Mouse (Mus musculus) monocyte, adult 5-6 weeks (primary cell): Measurements from ENCODE around the gene Tmcc3. TPM values are rescaled to one million over a fixed set of nuclear protein-coding genes. Genes with fewer than 3 reads are reported as not detected.

ENCODE experiments used
- ATAC-seq: fragments of 153-309, 156-312 bp; replicated peaks from 2 replicates; pipeline ENCODE4 v1.8.0; 2017; ENCODE audit warnings: mild to moderate bottlenecking; ENCODE audit not compliant: low TSS enrichment, insufficient number of reproducible peaks, severe bottlenecking, poor library complexity, low FRiP score
- total RNA-seq: library from RNA; stranded (forward); fragments of 200-1000, 200-491, 200-594 nt; gene quantifications from 3 replicates; pipeline ENCODE4 v1.2.3, GENCODE M21; 2017

Gene Tmcc3
- total RNA-seq, 1 experiment from 2014 or later, result 9.3 TPM

- ATAC-seq, result no peak
Observed at GRCm38 (mm10) chr10:94318574-94318973, 6.8 kb downstream of the Tmcc3 start.

DNA sequence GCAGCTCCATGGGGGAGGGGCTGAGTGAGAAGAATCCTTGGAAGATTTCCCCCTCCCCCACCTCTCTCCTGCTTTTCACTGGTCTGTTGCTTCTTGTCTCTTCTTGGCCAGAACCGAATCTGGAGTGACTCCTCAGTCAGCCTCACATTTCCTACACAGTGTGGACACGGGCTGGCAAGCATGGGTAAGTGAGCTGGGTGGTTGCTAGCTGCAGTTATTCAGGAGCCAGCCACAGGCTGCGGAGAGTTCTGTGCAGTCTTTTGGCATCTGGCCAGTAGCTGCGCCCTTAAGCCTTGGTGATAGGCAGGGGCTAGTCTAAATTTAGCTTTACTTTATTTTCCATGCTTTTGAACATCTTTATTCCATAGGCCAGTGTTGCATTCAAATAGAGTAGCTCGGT lies 18.2 kb downstream of the Tmcc3 start:
- ATAC-seq, result no peak

DNA sequence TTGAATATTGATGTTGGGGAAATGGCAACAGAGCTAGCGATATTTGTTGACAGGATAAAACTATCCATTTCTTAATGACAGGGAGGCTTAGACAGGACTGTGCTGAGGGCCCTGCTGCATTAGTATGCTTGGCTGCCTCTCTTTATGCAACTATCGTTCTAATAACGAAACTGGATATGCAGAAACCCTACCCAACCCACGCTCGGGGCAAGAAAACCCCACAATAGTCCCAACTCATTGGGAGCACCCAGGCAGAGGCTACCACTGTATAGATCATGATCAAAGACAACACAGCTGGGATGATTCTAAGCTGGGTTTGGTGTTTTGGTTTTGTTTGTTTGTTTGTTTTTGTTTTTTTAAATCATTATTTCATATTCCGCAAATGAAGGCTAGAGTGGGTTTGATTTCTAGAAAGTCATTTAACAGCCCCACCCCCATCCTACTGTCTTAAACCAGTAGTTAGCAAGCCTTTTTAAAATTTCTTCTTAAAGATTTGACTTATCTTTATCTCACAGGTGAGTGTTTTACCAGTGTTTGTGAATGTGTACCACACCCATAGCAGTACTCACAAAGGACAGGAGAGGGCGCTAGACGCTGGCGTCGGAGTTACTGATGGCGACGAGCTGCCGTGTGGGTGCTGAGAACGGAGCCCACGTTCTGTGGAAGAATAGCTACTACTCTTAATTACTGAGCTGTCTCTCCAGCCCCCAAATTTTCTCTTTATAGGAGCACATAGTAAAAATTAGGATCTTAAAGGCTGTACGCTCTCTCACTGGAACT lies 20.8 kb downstream of the Tmcc3 start:
- ATAC-seq, result no peak

GRCm38 (mm10) chr10:94333328-94333727 lies 21.6 kb downstream of the Tmcc3 start:
- ATAC-seq, result peak; percentile 65

DNA sequence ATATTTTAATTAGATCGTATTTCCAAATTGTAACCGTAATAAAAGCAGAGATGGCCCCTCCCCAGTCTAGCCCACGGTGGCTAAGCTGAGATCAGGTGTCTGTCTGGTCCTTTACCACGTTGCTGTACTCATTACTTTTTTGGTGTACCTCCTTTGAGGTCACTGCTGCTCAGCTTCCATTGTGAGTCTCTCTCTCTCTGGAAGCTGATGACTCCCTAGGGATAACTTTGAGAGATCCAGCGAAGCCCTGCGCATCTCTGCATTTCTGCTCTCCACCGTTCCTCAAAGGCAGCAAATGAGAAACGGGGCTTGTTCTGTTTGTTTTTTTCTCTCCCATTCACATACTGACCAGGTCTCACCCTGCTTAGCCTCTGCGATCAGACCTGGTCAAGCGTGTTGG lies 23.3 kb downstream of the Tmcc3 start:
- no peak for ATAC-seq

- ATAC-seq, result no peak
Observed at GRCm38 (mm10) chr10:94336071-94336470, 24.3 kb downstream of the Tmcc3 start.

DNA sequence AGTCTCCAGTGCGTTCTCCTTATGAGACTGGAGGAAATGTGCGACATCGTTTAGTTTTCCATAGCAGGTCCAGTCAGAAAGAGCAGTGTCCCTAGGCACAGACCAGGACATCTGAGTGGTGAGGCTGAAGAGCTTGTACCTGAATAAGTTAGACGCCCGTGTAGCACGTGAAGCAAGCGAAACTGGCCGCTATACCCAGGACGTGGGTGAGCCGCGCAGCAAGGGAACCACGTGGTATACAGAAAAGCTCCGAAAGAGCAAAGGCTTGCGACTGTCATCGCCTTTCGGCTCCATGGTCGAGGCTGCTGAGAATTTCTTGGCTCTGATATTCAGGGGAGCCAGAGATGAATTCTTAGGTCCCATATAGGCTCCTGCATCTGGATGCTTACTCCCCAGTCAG lies 29.8 kb downstream of the Tmcc3 start:
- ATAC-seq, result no peak

DNA sequence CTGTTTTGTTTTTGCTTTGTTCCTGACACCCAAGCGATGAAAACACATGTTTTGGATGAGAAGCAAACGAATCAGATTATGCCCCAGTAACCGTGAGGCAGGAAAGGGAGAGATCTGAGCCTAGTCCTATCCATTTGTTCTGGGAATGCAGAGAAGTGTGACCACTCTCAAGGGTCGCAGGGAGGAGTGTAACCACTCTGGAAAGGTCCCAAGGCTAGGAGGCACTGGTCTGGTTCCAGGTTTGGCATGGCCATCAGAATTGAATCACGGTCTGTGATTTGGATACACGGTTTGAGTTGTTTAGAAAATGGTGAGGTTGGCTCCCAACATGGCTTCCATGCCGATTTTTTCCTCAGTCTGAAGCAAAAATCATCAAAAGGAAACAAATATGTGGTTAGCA lies 30.5 kb downstream of the Tmcc3 start:
- no peak for ATAC-seq

DNA sequence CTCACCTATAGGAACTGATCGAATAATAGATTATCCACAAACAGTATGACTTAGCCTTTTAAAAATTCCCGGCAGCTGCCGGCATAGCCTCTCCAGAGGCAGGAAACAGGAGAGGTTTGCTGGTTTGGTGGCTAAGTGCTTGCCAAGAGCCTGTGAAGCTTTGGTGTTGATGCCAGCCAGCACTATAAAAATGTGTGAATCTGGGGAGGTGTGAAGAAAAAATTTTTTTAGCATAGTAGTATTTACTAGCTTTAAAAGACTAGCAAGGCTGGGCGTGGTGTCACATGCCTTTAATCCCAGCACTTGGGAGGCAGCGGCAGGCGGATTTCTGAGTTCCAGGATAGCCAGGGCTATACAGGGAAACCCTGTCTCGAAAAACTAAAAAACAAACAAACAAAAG lies 31.8 kb downstream of the Tmcc3 start:
- ATAC-seq, result no peak

DNA sequence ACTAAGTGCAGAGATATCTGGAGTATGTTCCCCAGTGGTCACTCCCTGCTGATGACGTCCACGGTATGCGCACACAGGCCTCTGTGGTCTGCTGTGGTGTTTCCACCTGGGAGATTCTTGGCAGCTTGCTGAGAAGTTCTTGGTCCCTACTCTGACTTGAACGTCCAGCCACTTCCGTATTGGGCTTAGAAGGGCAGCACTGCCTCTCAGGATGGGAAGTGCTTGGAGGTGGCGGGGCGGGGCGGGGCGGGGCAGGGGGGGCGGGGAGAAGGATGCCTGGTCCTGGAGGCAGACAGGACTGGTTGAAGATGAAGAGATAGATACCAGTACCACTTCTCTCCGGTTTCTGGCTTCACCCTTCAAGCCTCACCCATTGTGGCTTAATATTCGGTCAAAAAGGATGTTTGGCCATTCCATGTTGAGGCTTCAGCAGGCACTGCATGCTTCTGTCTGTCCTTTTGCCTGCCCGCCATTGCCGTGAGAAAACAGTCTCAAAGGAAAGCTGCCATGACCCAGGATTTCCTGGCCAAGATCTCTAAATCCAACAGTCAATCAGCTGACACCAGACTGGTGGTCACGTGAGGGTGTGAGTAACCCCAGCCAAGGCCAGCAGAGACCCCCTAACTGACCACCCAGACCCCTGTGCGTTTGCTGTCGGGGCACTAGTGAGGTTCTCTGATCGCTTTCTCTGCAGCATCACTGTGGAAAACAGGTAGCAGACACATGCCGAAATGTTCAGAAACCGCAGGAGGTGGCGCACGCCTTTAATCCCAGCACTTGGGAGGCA lies 33.1 kb downstream of the Tmcc3 start:
- ATAC-seq, result 0 out of 2 replicates have a peak, but pooled peaks have one; percentile 29

GRCm38 (mm10) chr10:94345509-94346252 lies 33.9 kb downstream of the Tmcc3 start:
- no peak for ATAC-seq

GRCm38 (mm10) chr10:94346596-94346995 lies 34.8 kb downstream of the Tmcc3 start:
- ATAC-seq, result no peak

- no peak for ATAC-seq
Observed at GRCm38 (mm10) chr10:94347296-94347695, 35.5 kb downstream of the Tmcc3 start.

DNA sequence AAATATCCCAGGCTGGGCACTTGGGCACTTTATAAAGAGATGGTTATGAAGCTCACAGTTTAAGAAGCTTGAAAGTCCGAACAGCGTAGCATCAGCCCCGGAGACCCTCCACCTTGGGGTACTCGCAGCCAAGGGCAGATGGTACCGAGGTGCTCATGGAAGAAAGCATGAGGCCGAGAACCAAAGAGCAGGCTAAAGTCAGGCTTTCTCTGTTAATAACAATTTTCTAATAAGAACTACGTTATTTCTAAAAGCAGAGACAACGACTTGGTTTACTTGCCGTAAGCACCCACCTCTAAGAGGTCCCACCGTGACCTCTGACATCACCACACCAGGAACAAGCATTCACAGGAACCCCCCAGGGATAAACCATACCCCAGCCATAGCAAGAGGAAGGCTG lies 36.2 kb downstream of the Tmcc3 start:
- no peak for ATAC-seq

GRCm38 (mm10) chr10:94350207-94350606 lies 38.5 kb downstream of the Tmcc3 start:
- ATAC-seq, result no peak

DNA sequence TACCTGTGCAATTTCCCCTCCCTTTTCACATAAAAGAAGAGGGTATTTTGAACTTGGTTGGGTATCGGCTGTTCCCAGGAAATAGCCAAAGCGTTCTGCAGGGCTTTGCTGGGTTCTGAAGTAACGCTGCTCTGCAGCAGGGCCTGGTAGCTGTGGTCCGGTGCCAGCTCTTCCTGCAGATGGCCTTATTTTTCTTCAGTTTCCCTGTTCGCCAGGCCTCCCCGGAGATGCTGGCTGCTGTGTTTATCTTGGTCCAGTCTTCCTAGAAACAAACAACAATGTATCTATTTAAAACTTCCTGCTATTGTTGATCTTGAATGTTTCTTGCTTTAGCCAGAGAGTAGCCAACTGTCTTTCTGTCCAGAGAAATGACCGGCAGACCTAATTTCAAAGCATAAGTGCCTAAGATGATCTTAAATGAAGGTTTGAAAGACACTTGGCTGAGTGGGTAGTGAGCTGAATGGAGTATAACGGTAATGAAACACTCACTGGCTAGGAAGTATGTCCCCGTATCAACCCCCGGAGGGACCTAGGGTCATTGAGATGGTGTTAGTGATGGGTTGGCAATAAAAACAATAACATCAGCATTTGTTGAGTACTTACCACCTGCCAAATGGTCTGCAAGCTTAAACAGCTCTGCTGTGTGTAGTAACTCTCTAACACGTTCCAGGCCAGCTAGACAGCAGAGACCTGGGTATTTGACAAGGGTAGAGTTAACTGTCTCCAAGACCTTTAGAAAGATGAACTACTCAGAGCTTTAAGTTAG lies 39.3 kb downstream of the Tmcc3 start:
- ATAC-seq, result no peak

DNA sequence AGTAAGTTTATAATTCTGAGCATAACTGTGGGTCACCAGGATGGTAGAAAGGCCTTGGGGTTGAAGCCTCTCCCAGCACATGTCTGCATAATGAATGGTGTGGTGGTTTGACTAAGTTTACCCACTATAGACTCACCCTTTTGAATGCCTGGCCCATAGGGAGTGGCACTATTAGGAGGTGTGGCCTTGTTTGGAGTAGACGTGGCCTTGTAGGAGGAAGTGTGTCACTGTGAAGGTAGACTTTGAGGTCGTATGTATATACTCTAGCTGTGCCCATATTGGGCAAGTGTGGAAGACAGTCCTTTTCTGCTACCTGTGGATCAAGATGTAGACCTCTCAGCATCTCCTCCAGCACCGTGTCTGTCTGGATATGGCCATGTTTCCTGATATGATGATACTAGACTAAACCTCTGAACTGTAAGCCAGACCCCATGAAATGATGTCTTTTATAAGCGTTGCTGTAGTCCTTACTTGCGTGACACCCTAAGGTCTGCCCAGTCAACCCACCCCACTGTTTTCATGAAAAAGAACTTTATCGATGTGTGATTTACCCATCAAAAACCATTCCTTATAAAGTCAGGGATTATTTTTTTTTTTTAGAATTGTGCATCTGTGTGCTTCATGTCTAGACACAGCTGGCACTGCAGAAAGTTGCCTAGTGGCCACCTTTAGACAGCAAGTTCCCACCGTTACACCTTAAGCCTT lies 40.6 kb downstream of the Tmcc3 start:
- ATAC-seq, result no peak
